Mouse (Mus musculus): ENCODE results near the gene Fbxl20. TPM values are rescaled to one million over a fixed set of nuclear protein-coding genes. Genes with fewer than 3 reads are reported as not detected.

Fbxl20 gene
- polyA plus RNA-seq, 1 experiment from 2014 or later = 17.3 TPM

- DNase-seq = peak; percentile 56
These were observed 62.0 kb downstream of the Fbxl20 start for GRCm38 (mm10) chr11:98088224-98088623.

DNA sequence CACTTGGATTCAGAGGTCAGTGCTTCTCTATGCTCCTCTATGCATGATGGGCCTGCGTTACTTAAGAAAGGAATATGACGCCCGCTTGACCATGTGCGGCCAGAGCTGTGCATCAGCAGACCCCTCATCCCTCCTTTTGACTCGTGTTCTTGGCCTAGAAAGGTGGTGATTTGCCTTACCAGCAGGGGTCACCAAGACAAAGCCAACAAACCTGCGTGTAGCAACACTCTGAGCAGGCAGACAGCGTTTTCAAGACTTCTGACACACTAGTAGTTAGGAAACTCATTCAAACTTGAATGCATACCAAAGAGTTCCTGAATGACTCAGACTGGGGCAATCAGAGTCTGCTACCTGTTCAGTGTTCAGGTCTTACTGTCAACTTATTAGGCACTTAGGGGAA, 63.6 kb downstream of the Fbxl20 start:
- Histone ChIP-seq H3K4me1 (ENCODE audit: insufficient read depth) (no peaks in the 10 kb centered on the region), H3K27ac (ENCODE audit: low read depth) (no peak overlapping the region), H3K4me3 (ENCODE audit: low read depth, low read length) (no peak overlapping the region), H3K4me2 (no peak overlapping the region), H3K9me3 (ENCODE audit: low read depth, low read length) (no peaks in the 10 kb centered on the region), H3K9ac (no peak overlapping the region), H3K36me3 (ENCODE audit: insufficient read depth) (peaks cover 27% of the 10 kb centered on the region; the same call in 1 of the 2 replicates), H3K27me3 (ENCODE audit: insufficient read depth, low read length) (no peaks in the 10 kb centered on the region)
- ATAC-seq (ENCODE audit: insufficient read depth) (no peak), DNase-seq (no peak)
- TF ChIP-seq CTCF (IDR thresholded peaks at IDR 0.05; ENCODE audit: low read depth) = no peak
- 77% methylated on average over 7 of the region's 7 CpGs for WGBS

More at GRCm38 (mm10) chr11:98088224-98088623, 62.0 kb downstream of the Fbxl20 start:
- H3K4me3 ChIP-seq (ENCODE audit: low read depth, low read length) = no peak overlapping the region
- H3K9me3 ChIP-seq (ENCODE audit: low read depth, low read length) = no peaks in the 10 kb centered on the region
- no peak for TF ChIP-seq CTCF (IDR thresholded peaks at IDR 0.05; ENCODE audit: low read depth)
- no peak for ATAC-seq (ENCODE audit: insufficient read depth)
- H3K36me3 ChIP-seq (ENCODE audit: insufficient read depth) = peaks cover 37% of the 10 kb centered on the region; the same call in 1 of the 2 replicates
- no peaks in the 10 kb centered on the region for H3K27me3 ChIP-seq (ENCODE audit: insufficient read depth, low read length)
- no peaks in the 10 kb centered on the region for H3K4me1 ChIP-seq (ENCODE audit: insufficient read depth)
- no peak overlapping the region for H3K27ac ChIP-seq (ENCODE audit: low read depth)
- no peak overlapping the region for H3K9ac ChIP-seq
- 44% methylated on average over 7 of the region's 7 CpGs for WGBS
- peak overlapping the region; percentile 28; the same call in 1 of the 2 replicates for H3K4me2 ChIP-seq

- H3K36me3 ChIP-seq (ENCODE audit: insufficient read depth) = peaks cover 23% of the 10 kb centered on the region; the same call in 1 of the 2 replicates
- no peak overlapping the region for H3K4me3 ChIP-seq (ENCODE audit: low read depth, low read length)
- no peaks in the 10 kb centered on the region for H3K4me1 ChIP-seq (ENCODE audit: insufficient read depth)
- 92% methylated on average over 9 of the region's 9 CpGs for WGBS
- no peak overlapping the region for H3K9ac ChIP-seq
- H3K27ac ChIP-seq (ENCODE audit: low read depth) = no peak overlapping the region
- no peak for TF ChIP-seq CTCF (IDR thresholded peaks at IDR 0.05; ENCODE audit: low read depth)
- no peaks in the 10 kb centered on the region for H3K9me3 ChIP-seq (ENCODE audit: low read depth, low read length)
- H3K27me3 ChIP-seq (ENCODE audit: insufficient read depth, low read length) = no peaks in the 10 kb centered on the region
- ATAC-seq (ENCODE audit: insufficient read depth) (no peak), DNase-seq (no peak)
- H3K4me2 ChIP-seq = no peak overlapping the region
These were observed 64.1 kb downstream of the Fbxl20 start for GRCm38 (mm10) chr11:98086141-98086540.

GRCm38 (mm10) chr11:98082745-98083144, 67.5 kb downstream of the Fbxl20 start:
- Histone ChIP-seq H3K9me3 (ENCODE audit: low read depth, low read length) (no peaks in the 10 kb centered on the region), H3K27me3 (ENCODE audit: insufficient read depth, low read length) (no peaks in the 10 kb centered on the region), H3K9ac (no peak overlapping the region), H3K4me2 (no peak overlapping the region), H3K4me1 (ENCODE audit: insufficient read depth) (no peaks in the 10 kb centered on the region), H3K4me3 (ENCODE audit: low read depth, low read length) (no peak overlapping the region), H3K36me3 (ENCODE audit: insufficient read depth) (peaks cover 3% of the 10 kb centered on the region; the same call in 1 of the 2 replicates), H3K27ac (ENCODE audit: low read depth) (no peak overlapping the region)
- ATAC-seq (ENCODE audit: insufficient read depth) (no peak), DNase-seq (no peak)
- no peak for TF ChIP-seq CTCF (IDR thresholded peaks at IDR 0.05; ENCODE audit: low read depth)
- WGBS = 83% methylated on average over 7 of the region's 7 CpGs

GRCm38 (mm10) chr11:98080450-98080849, 69.8 kb downstream of the Fbxl20 start:
- Histone ChIP-seq H3K9me3 (ENCODE audit: low read depth, low read length) (no peaks in the 10 kb centered on the region), H3K36me3 (ENCODE audit: insufficient read depth) (peaks cover 1% of the 10 kb centered on the region; the same call in 1 of the 2 replicates), H3K27me3 (ENCODE audit: insufficient read depth, low read length) (no peaks in the 10 kb centered on the region), H3K4me2 (no peak overlapping the region), H3K27ac (ENCODE audit: low read depth) (no peak overlapping the region), H3K9ac (no peak overlapping the region), H3K4me3 (ENCODE audit: low read depth, low read length) (no peak overlapping the region), H3K4me1 (ENCODE audit: insufficient read depth) (no peaks in the 10 kb centered on the region)
- WGBS = 84% methylated on average over 6 of the region's 6 CpGs
- no peak for ATAC-seq (ENCODE audit: insufficient read depth)
- no peak for DNase-seq
- no peak for TF ChIP-seq CTCF (IDR thresholded peaks at IDR 0.05; ENCODE audit: low read depth)

DNA sequence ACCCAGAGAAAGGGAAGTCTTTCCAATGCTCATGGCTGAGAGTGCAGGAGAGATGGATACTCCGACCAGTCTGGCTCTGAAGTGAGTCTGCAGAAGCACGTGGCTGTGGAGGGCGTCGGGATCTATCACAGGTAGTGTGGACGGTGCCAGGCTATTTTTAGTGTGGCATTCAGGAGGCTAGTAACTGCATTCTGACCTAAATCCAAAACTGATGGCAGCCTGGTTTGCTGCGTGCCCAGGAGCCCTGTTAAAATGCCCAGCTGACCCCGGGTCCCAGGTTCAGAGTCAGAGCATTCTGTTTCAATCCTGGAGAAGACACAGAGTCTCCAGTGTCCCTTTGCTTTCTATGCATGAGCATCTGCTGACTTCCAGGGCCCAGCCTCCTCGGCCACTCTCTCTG, 73.1 kb downstream of the Fbxl20 start:
- Histone ChIP-seq H3K4me3 (ENCODE audit: low read depth, low read length) (no peak overlapping the region), H3K9me3 (ENCODE audit: low read depth, low read length) (no peaks in the 10 kb centered on the region), H3K4me2 (no peak overlapping the region), H3K4me1 (ENCODE audit: insufficient read depth) (no peaks in the 10 kb centered on the region), H3K27me3 (ENCODE audit: insufficient read depth, low read length) (no peaks in the 10 kb centered on the region), H3K27ac (ENCODE audit: low read depth) (no peak overlapping the region), H3K9ac (no peak overlapping the region), H3K36me3 (ENCODE audit: insufficient read depth) (no peaks in the 10 kb centered on the region)
- DNase-seq (no peak), ATAC-seq (ENCODE audit: insufficient read depth) (no peak)
- 69% methylated on average over 8 of the region's 8 CpGs for WGBS
- no peak for TF ChIP-seq CTCF (IDR thresholded peaks at IDR 0.05; ENCODE audit: low read depth)

DNA sequence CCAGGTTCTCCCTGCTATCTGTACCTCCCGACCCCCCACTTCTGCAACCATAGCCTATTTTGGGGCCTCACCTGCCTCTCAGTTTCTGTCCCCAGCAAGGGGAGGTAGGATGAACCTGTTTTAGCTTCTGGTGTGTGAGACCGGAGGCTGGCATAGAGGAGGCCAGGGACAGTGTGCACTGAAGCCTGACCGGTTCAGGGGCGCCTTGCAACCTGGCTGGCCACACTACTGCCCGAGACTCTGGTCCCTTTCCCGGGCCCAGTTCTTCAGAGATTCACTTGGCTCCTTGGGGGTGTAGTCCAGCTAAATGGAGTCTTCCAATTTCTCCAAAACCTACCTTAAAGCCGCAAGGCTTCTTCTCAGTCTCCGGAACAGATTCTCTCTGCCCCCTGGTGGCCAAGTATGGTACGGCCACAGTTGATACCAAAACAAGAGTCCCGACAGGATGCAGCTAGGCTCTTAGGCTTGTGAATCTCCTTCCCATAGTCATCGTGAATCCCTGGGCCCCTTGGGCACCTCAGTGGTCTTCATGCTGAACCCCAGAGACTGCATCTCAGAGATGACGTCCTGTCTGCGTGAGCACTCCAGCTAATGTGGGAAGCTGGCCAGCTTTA, 74.9 kb downstream of the Fbxl20 start:
- no peaks in the 10 kb centered on the region for H3K4me1 ChIP-seq (ENCODE audit: insufficient read depth)
- H3K36me3 ChIP-seq (ENCODE audit: insufficient read depth) = no peaks in the 10 kb centered on the region
- H3K9me3 ChIP-seq (ENCODE audit: low read depth, low read length) = no peaks in the 10 kb centered on the region
- DNase-seq (peak; percentile 96), ATAC-seq (ENCODE audit: insufficient read depth) (peak; percentile 49; the same call in 1 of the 2 replicates)
- H3K27ac ChIP-seq (ENCODE audit: low read depth) = no peak overlapping the region
- WGBS = 20% methylated on average over 13 of the region's 13 CpGs
- H3K4me3 ChIP-seq (ENCODE audit: low read depth, low read length) = no peak overlapping the region
- H3K9ac ChIP-seq = no peak overlapping the region
- H3K4me2 ChIP-seq = no peak overlapping the region
- TF ChIP-seq CTCF (IDR thresholded peaks at IDR 0.05; ENCODE audit: low read depth) = peak; percentile 95
- H3K27me3 ChIP-seq (ENCODE audit: insufficient read depth, low read length) = no peaks in the 10 kb centered on the region
